Mouse (Mus musculus) Patski (cell line): Measurements from ENCODE around the gene Cdh26. TPM values are rescaled to one million over a fixed set of nuclear protein-coding genes. Genes with fewer than 3 reads are reported as not detected.

ENCODE experiments used
- ATAC-seq: fragments of 100-300 bp; one replicate; pipeline ENCODE4 v1.8.0; 2021
- CTCF ChIA-PET: fragments of 350-600 bp; sonication (Branson Sonifier 250); formaldehyde crosslinking; loops from one replicate; lab custom pipeline; 2022; ENCODE audit warnings: inconsistent platforms; lab: Charles Lee
- POLR2A ChIA-PET: fragments of 350-600 bp; sonication (Branson Sonifier 250); formaldehyde crosslinking; loops from one replicate; lab custom pipeline; 2022; ENCODE audit warnings: antibody characterized with exemption, inconsistent platforms; lab: Charles Lee
- DNase-seq: peaks from one replicate; pipeline ENCODE4 v3.0.0-alpha.2; 2011; ENCODE audit warnings: low read depth, low spot score
- H3K27me3 ChIP-seq: fragments of 371-371 bp; one replicate; pipeline ENCODE4 v1.5.1; 2021
- CTCF ChIP-seq: fragments of 100-300 bp; IDR thresholded peaks from one replicate; pipeline ENCODE4 v1.5.1; 2021
- in situ Hi-C: fragments of 300-500 bp; cut with MboI; formaldehyde crosslinking; loops from 3 replicates; pipeline ENCODE4 v1.11.1; 2018; ENCODE audit warnings: low pct_unique_long_range_greater_than_20kb, mixed read lengths
- polyA plus RNA-seq: library from polyadenylated mRNA; unstranded; gene quantifications from one replicate; pipeline ENCODE4 v1.2.3, GENCODE M21; 2021

Cdh26 gene
- polyA plus RNA-seq, 1 experiment from 2014 or later, result not detected

DNA sequence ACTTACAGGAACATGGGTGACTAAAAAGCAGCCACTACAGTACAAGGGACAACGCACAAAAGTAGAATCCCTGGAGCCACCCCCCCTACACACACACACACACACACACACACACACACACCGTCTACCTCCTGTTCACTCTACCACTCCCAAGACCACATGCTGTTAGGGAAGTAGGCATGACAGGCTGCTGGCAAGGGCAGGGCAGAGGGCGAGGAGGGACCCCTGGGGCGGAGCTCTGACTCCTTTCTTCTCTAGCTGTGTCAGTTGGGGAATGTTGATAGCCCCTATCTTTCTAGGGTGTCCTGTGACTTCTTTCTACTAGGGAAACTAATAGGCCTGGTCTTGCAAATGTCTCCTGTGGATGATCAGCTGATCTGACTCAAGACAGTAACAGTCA, 13.4 kb upstream of the Cdh26 start:
- ChIA-PET POLR2A (no interaction called here), CTCF (no interaction called here)
- no peaks in the 10 kb centered on the region for H3K27me3 ChIP-seq
- ATAC-seq, result no peak
- no peak for DNase-seq
- no peak for TF ChIP-seq CTCF
- in situ Hi-C loops, result no loop called here

GRCm38 (mm10) chr2:178420576-178420975, 9.8 kb upstream of the Cdh26 start:
- in situ Hi-C loops, result loop anchor here (10.0 kb wide), 1 partner anchor 1454 kb away; no protein-coding TSS in a partner anchor
- no peak for TF ChIP-seq CTCF
- ATAC-seq (no peak), DNase-seq (no peak)
- no peaks in the 10 kb centered on the region for H3K27me3 ChIP-seq
- ChIA-PET CTCF (no interaction called here), POLR2A (no interaction called here)

DNA sequence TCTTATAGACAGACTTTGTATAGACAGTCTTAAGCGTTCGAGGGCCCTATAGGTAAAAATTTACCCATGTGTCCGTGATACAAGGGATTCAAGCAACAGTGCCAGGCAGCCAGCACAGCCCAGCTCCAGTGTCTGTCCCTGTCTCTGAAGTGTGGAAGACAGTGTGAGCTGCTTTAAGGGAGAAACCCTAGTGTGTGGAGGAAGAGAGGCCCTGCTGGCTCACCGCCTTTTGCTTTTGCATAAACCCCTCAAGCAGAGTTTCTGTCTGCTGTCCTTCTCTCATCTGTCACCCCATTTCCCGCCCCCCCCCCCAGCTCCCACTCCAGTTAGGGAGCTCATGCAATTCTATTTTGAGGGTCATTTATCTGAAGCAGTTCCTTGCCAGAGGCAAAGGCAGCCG, 8.7 kb upstream of the Cdh26 start:
- in situ Hi-C loops, result loop anchor here (10.0 kb wide), 1 partner anchor 1453 kb away; no protein-coding TSS in a partner anchor
- ATAC-seq (no peak), DNase-seq (no peak)
- H3K27me3 ChIP-seq, result no peaks in the 10 kb centered on the region
- CTCF ChIA-PET, result interaction anchor here (0.6 kb wide), 1 partner anchor 253 kb away, joined by 3 read pairs; no protein-coding TSS in a partner anchor
- POLR2A ChIA-PET, result no interaction called here
- no peak for TF ChIP-seq CTCF

DNA sequence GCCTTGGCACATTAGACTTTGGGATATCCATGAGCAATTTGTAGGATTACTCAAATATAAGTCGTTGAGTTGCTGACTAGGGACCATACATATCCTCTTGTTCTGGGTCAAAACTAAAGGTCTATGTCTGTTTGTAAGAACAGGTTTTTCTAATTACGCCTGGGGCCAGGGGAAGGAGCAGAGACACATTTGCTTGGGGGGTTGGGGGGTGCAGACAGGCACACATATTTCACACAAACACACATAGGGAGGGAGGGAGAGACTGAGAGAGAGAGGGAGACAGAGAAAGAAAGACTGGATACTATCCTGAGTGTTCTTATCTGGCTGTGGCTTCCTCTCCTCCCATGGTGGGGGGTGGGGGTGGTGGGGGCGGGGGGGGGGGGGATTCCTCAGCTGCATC, 8.1 kb upstream of the Cdh26 start:
- TF ChIP-seq CTCF, result no peak
- ChIA-PET POLR2A (no interaction called here), CTCF (no interaction called here)
- H3K27me3 ChIP-seq, result no peaks in the 10 kb centered on the region
- DNase-seq, result no peak
- ATAC-seq, result no peak
- in situ Hi-C loops, result loop anchor here (10.0 kb wide), 1 partner anchor 1453 kb away; no protein-coding TSS in a partner anchor

DNA sequence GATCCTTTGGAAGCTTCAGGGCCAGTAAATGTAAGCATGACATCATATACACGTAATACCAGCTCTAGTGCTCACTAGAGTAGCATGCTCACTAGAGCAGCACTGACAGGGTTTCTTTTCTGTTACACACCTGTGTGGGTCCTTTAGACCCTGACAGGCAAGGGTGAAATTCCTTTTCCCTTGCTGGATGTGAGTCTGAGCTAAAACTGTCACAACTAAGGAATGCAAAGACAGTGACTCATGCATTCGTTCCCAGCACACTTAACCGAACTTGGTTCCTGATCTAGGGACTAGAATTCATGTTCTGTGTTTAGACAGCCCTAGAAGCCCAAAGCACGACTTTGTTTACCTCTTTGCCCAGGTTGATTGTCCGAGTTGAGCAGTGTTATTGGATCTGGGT, 7.1 kb upstream of the Cdh26 start:
- in situ Hi-C loops, result loop anchor here (10.0 kb wide), 1 partner anchor 1452 kb away; no protein-coding TSS in a partner anchor
- DNase-seq (no peak), ATAC-seq (peak; percentile 84)
- TF ChIP-seq CTCF, result no peak
- CTCF ChIA-PET, result no interaction called here
- H3K27me3 ChIP-seq, result no peaks in the 10 kb centered on the region
- POLR2A ChIA-PET, result no interaction called here

GRCm38 (mm10) chr2:178426229-178426628, 4.1 kb upstream of the Cdh26 start:
- no peak for DNase-seq
- no peaks in the 10 kb centered on the region for H3K27me3 ChIP-seq
- TF ChIP-seq CTCF, result no peak
- ChIA-PET POLR2A (no interaction called here), CTCF (no interaction called here)
- no peak for ATAC-seq
- in situ Hi-C loops, result loop anchor here (10.0 kb wide), 1 partner anchor 1449 kb away; no protein-coding TSS in a partner anchor

GRCm38 (mm10) chr2:178427181-178427580, 3.1 kb upstream of the Cdh26 start:
- no peak for DNase-seq
- ChIA-PET CTCF (no interaction called here), POLR2A (interaction anchor here (0.6 kb wide), 1 partner anchor 1910 kb away, joined by 3 read pairs; no protein-coding TSS in a partner anchor)
- no peak for TF ChIP-seq CTCF
- H3K27me3 ChIP-seq, result no peaks in the 10 kb centered on the region
- ATAC-seq, result no peak
- in situ Hi-C loops, result loop anchor here (10.0 kb wide), 1 partner anchor 1448 kb away; no protein-coding TSS in a partner anchor

DNA sequence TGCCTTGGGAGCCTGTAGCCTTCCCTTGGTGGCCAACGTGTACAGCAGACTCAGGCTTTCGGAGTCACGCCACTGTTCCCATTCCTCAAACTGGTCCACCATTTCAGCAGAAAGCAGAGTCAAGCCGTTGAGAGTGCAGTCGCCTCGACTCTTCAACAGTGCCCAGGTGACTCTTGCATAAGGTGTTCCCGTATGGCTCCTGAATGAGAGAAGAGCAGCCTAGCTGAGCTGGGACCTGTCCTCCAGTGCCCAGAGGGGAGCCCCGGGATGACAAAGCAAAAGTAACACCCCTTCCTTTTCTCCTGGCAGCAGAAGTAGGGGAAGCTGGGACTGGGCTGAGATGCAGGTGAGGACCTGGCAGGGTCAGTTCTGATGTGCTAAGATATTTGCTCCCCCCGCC, 2.1 kb upstream of the Cdh26 start:
- H3K27me3 ChIP-seq, result no peaks in the 10 kb centered on the region
- in situ Hi-C loops, result loop anchor here (10.0 kb wide), 1 partner anchor 1447 kb away; no protein-coding TSS in a partner anchor
- DNase-seq (no peak), ATAC-seq (no peak)
- ChIA-PET CTCF (interaction anchor here (0.9 kb wide), 1 partner anchor 10 kb away, joined by 3 read pairs; no protein-coding TSS in a partner anchor), POLR2A (no interaction called here)
- no peak for TF ChIP-seq CTCF

DNA sequence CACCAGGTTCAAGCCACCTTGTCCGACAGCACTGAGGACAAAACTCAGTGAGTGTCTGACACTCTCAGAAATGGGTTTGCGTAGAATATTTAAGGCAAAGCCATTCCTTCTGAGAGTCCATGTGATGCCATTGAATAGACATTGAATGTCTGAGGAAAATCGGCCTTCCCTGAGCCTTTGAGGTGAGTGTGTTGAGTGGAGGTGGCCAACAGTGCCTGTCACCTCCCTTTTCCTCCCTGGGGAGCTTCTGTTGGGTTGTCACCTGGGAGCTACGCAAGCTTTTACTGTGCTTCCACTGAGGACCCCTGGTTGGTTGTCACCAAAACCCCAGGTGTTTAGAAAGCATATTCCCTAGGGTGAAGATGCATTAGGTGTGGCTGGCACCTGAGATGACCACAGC, 1.7 kb upstream of the Cdh26 start:
- ATAC-seq (no peak), DNase-seq (no peak)
- H3K27me3 ChIP-seq, result no peaks in the 10 kb centered on the region
- no peak for TF ChIP-seq CTCF
- ChIA-PET CTCF (no interaction called here), POLR2A (no interaction called here)
- in situ Hi-C loops, result loop anchor here (10.0 kb wide), 1 partner anchor 1446 kb away; no protein-coding TSS in a partner anchor

DNA sequence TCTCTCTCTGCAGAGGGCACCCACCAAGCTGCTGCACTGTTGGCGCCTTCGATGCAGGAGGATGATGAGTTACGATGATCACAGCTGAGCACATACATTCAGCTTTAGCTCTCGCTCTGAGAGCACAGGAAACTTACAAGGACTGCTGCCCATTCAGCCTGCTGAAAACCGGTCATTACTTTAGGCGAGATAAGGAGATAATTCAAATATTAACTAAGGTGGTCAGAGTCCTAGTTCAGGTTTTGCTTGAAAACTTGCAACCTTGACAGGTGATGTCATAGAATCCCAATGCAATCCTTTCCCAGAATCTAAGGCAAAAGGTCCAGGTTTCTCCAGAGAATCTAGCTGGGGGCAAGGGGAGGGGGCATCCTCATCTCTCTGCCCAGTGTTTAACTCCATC, 905 bp upstream of the Cdh26 start:
- TF ChIP-seq CTCF, result no peak
- DNase-seq (no peak), ATAC-seq (no peak)
- H3K27me3 ChIP-seq, result no peaks in the 10 kb centered on the region
- ChIA-PET CTCF (no interaction called here), POLR2A (no interaction called here)
- in situ Hi-C loops, result loop anchor here (10.0 kb wide), 1 partner anchor 1445 kb away; no protein-coding TSS in a partner anchor

GRCm38 (mm10) chr2:178433495-178433894, 3.2 kb downstream of the Cdh26 start:
- no peak for TF ChIP-seq CTCF
- no peak for DNase-seq
- CTCF ChIA-PET, result no interaction called here
- in situ Hi-C loops, result no loop called here
- no peaks in the 10 kb centered on the region for H3K27me3 ChIP-seq
- ATAC-seq, result no peak
- POLR2A ChIA-PET, result no interaction called here
